Comparison of ENCODE assay signal across 1 mouse cellular context in the genomic region with DNA sequence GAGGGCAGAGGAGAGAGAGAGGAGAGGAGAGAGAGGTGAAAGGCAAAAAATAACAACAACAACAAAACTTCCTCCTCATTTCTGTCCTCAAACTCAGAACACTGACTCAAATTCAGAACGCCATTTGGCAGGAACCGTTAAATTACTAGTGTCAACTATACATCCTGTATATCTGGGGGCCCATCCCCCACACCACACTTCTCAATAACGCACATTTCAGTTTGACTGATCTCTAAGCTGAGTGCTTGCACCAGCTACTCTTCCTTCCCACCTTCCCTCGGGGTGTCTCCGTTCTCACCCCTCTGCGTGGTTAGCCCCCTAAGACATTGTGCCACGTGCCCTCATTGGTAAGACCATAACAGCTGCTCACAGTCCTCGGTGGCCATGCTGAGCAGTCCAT.
A peak's percentile ranks its signal among the peaks of the same experiment; 100 is the strongest.
TF ChIP-seq lines count a peak whose summit lies in the region.

No protein-coding gene starts in this region.

TF ChIP-seq in CH12.LX, 34 proteins besides CTCF, POLR2A, EP300 and RAD21:
- TF ChIP-seq NELFE (IDR thresholded peaks at IDR 0.05; ENCODE audit: low read depth, low read length) (no peak), USF1 (IDR thresholded peaks at IDR 0.05; ENCODE audit: low read depth, low read length) (no peak), BHLHE40 (IDR thresholded peaks at IDR 0.05; ENCODE audit: low read depth, low read length) (peak; percentile 15; the same call in 1 of the 2 replicates), MAX (IDR thresholded peaks at IDR 0.05; ENCODE audit: low read length) (peak; percentile 80), ETS1 (conservative IDR thresholded peaks at IDR 0.05; ENCODE audit: low read depth, low read length) (peak; percentile 52), PAX5 (IDR thresholded peaks at IDR 0.05; ENCODE audit: low read length) (no peak), TBP (conservative IDR thresholded peaks at IDR 0.05; ENCODE audit: low read depth, low read length) (no peak), MAFK (IDR thresholded peaks at IDR 0.05; ENCODE audit: insufficient replicate concordance, low read length) (0 out of 2 replicates have a peak, but pooled peaks have one; percentile 5), ZMIZ1 (IDR thresholded peaks at IDR 0.05; ENCODE audit: low read depth, low read length) (no peak), TCF12 (IDR thresholded peaks at IDR 0.05; ENCODE audit: low read depth, low read length) (peak; percentile 51; the same call in 1 of the 2 replicates), CHD2 (IDR thresholded peaks at IDR 0.05; ENCODE audit: low read length) (peak; percentile 79), MXI1 (IDR thresholded peaks at IDR 0.05; ENCODE audit: low read depth, low read length) (peak; percentile 76), JUND (conservative IDR thresholded peaks at IDR 0.05; ENCODE audit: low read depth, low read length) (peak; percentile 62), GABPA (IDR thresholded peaks at IDR 0.05; ENCODE audit: insufficient replicate concordance, low read depth, low read length) (no peak), MAZ (IDR thresholded peaks at IDR 0.05; ENCODE audit: low read depth, low read length) (no peak), KAT2A (IDR thresholded peaks at IDR 0.05; ENCODE audit: insufficient replicate concordance, low read length) (no peak), JUN (IDR thresholded peaks at IDR 0.05; ENCODE audit: insufficient read depth, low read depth, low read length) (no peak), MYC (IDR thresholded peaks at IDR 0.05; ENCODE audit: low read depth, low read length) (peak; percentile 95), HCFC1 (IDR thresholded peaks at IDR 0.05; ENCODE audit: low read depth, low read length) (no peak), SMC3 (IDR thresholded peaks at IDR 0.05; ENCODE audit: low read depth, low read length) (no peak), CHD1 (IDR thresholded peaks at IDR 0.05; ENCODE audit: low read depth, low read length) (no peak)
